Mouse (Mus musculus) mouse embryonic stem cell (cell line): Measurements from ENCODE around the gene Asgr1.

Experiments used
- in situ Hi-C, 2 experiments: fragments of 300-500 bp; cut with MboI; formaldehyde crosslinking; loops; 1 replicate in 1 of 2; 3 replicates in 1 of 2; pipeline ENCODE4 v1.14.3; 2019 to 2020; ENCODE audit warnings: low sequenced_read_pairs in 2 of 2, low pct_unique_long_range_greater_than_20kb in 1 of 2, mixed read lengths in 1 of 2; ENCODE audit not compliant: unreplicated experiment in 1 of 2

Asgr1 gene

DNA sequence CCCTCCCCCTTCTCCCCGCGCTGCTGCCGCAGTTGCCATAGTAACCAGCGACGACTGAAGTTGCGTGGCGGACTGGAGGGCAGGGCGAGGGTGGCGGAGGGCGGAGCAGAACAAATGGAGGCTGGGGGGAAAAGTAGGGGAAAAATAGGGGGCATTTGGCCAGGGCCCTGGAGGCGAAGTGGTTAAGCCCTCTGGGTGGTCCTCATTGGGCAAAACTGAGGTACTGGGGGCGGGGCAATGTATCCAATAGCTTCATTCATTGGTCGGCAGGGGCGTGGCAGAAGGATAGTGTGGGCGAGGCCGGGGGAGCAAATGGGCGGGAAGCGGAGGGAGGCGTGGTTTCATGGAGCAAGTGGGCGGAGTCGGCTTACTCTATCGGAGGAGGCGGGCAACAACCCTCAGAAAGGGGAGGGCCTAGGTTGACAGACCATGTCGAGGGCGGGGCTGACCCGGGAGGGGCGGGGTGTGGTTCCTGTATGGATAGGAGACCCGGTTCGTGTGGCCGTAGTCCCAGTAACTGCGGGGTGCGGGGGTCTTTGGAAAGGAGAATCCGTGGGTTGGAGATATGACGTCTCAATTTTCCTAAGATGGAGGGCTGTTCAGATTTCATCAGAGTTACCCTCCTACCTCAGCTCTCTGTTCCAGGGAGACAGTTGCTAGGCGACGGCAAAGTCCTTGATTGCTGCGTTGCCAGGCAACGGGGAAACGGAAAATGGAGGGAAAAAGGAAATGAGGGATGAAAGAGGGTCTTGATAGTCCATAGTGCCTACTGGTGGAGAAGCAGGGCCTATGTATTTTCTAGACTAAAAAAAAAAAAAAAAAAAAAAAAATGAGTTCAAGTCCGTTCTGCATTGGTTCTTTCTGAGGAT lies 32.4 kb upstream of the Asgr1 start:
- in situ Hi-C loops: no loop called here

DNA sequence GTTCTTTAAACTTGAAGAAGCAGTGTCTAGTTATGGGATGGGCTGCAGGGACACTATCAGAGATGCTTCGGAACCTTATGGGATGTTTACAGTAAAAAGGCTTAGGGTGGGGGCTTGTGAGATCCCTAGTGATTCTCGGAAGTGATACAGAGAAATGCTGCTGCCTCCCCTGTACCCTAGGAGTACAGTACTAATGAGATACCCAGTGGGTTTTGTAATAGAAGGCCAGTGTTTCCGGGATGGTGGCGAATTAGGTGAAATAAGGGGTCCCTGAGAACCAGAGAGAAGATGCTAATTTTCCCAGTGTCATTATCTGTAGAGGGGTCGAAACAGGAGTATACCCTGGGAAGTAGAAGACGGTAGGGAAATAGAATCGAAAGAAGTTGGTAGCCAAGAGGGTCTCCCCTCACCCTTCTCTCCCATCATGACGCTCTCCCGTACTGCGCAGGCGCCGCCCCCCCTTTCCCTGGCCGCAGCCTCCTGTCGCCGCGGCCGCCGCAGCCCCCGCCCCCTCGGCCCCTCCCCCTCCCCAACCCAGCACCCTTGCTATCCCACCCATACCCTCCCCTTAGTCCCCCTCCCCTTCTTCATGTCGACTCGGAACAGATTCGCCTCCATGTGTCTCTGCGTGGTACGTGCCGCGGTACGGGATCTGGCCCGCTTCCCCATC lies 30.3 kb upstream of the Asgr1 start:
- in situ Hi-C loops: no loop called here

DNA sequence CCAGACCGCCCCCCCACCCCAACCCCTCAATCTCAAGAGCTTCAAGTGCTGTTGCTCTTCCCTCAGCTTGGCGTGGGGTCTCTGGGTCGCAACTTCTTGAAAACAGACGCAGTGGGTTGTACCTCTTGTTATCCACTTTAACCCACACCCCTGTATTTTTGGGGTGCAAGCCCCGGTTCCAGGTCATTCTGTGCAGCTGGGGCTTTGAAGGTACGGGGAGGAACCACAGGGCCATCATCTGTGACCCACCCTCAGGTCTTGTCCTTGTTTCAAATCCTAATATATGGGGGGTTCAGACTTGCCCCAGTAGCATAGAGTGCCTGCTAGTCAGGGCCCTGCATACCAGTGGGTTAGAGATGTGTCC lies 29.8 kb upstream of the Asgr1 start:
- in situ Hi-C loops: no loop called here

DNA sequence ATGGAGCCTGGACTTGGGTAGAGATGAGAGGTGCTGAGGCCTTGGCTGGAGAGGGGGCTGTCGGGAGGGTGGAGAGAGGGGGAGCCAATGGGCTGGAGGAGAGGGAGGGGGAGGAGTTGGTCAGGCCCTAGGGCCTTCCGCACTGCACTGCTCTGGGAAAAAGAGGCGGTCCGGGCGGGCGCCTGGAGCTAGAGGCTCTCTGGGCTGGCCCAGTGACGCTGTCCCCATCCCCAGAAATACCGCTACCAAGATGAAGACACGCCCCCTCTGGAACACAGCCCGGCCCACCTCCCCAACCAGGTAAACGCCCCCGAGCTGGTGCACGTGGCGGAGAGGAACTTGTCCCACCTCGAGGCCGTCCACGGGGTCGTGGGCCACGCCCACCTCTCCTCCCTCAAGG lies 27.2 kb upstream of the Asgr1 start:
- in situ Hi-C loops: no loop called here

DNA sequence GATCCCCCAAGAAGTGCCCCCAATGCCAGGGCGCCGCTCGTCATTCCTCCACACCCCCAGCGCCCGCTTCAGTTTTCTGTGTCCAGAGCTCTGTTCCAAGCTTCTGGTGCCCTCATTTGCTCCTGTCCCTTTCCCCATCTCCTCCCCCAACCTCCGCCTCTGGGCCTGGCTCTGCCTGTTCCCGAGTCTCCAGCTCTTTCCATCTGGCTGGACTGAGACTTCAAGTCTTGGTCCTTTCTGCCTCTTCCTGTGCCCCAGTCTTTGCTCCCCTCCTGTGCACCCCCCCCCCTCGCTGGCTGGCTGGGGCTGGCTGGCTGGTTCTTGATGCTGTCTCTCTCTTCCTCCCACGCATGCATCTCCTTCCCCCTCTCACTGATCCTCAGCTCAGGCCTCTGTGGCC lies 26.5 kb upstream of the Asgr1 start:
- in situ Hi-C loops: no loop called here

DNA sequence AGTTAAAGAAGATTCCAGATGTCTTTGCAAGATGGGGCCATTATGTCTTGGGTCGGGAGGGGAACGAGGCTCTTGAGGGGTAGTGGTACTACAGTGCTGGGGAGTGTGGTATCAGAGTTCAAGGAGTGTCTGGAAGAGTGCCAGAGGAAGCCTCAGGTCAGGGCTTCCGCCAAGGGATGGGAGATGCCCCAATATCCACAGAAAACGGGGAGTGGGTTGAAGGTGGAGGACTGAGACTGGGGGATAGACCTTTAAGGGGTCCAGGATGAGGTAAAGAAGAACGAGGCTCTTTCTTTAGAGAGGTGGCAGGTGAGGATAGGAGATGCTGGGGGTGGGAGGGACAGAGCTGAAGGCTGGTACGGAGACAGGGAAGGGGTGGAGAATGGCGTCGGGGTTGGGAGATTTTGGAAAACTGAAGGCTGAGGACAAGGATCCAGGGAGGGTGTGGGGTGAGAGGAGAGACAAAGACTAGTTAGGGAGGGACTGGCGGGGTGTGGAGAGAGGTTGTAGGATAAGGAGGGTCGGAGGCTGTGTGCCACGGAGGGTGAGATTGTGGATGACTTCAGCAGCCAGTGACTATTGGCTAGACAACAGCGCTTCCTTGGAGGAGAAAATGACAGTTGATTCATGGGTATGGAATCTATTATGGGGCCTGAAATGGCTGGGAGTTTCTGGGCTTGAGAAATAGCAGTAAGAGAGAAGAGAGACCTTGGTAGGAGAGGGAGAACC lies 25.3 kb upstream of the Asgr1 start:
- in situ Hi-C loops: no loop called here

DNA sequence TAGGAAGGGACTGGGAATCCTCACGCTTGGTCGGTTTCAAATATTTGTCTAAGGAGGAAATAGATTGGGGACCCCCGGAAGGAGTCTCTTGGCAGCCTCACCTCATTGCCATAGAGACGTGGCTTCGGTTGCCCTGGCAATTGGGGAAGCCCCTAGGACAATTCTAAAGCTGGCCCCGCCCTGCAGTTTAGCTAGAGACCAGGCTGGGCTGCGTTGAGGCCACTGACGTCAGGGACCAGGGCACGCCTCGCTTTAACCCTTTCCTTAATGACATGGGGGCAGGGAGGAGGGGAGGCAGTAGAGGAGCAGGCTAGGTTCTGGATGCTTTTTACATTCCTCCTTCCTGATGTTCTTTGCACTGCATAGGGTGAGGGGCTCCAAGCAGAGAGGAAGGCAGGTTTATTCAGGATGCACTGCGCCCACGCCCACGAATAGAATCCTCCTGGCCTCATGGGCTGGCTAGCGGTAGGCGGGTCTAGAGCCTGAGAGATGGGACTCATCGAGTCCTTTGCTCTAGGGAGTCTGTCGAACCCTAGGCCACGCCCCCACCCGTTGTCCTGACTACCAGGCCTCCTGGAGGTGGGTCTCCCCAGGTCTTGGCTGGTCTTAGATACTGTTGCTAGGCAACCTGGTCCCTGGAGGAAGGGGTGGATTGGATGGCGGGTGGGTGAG lies 24.6 kb upstream of the Asgr1 start:
- in situ Hi-C loops: no loop called here

DNA sequence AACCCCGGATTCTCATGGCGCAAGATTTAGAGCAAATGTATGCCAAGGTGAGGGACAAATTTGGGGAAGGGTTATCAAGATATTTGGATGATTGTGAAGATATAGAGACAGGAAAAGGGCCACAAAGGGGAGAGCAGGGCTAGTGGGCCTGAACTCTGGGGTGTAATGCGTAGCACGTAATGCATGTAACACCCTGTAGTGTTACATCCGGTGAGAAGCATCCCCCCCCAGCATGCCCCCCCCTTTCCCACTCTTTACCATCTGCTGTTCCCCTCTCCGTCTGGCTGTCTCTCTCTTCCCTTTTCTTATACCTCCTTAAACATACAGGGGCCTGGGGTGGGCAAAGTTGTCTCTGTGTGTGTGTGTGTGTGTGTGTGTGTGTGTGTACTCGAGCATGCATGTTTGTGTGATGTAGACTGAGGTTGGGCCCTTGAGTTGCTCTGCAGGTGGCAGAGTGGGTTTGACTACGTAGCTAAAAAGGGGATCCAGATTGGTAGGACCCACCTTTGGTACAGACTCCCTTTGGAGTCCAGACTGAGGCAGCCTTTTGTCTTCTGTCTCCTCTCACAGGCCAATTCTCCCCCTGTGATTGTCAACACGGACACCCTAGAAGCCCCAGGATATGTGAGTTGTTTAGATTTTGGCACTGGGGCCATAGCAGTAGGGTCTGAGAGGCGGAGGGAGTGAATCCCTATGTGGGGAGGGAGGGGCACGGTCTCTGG lies 23.9 kb upstream of the Asgr1 start:
- in situ Hi-C loops: no loop called here

DNA sequence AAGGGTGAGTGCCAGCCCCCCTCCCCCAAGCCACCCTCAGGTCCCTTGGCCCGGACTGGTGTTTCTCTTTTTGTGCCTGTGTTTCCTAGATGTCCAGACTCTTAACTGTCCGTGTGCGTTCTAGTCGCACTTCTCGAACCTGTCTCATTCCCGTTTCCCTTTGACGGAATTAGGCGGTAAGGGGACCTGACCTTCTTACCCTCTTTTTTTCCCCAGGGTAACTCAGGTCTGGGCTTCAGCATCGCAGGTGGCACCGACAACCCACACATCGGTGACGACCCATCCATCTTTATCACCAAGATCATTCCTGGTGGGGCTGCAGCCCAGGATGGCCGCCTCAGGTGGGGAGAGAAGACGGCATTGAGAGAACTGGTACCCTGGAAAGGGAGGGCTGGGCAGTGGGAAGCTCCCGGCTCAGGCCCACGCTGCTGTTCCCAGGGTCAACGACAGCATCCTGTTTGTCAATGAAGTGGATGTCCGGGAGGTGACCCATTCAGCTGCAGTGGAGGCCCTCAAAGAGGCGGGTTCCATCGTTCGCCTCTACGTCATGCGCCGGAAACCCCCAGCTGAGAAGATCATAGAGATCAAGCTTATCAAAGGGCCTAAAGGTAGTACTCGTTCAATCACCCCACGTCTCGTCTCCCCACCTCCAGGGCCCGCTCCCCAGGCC lies 23.1 kb upstream of the Asgr1 start:
- in situ Hi-C loops: no loop called here

DNA sequence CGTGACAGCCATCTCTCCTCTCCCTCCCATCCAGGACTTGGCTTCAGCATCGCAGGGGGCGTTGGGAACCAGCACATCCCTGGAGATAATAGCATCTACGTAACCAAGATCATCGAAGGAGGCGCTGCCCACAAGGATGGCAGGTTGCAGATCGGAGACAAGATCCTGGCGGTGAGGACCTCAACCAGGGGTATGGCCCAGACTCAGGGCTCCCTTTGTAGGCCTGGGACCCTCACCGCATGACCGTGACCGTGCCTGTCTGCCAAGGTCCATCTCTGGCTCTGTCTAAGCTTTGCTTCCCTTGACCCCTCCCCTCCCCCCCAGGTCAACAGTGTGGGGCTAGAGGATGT lies 22.6 kb upstream of the Asgr1 start:
- in situ Hi-C loops: no loop called here

DNA sequence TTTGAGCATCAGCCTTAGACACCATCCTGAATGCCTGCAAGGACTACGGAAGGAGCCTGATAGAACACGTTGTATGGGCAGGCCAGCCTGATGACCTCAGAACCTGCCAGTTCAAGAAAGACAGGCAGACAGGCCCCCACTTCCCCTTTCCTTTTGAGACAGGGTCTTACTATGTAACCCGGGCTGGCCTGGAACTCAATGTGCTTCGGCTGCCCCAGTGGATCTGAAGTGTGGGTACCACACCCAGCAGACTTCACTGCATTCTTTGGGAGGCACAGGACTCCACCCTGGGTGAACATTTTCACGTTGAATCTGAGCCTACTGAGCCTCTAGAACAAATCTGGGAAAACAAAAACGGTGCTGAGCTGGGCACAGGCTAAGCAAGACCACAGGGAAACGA lies 15.7 kb upstream of the Asgr1 start:
- in situ Hi-C loops: no loop called here

DNA sequence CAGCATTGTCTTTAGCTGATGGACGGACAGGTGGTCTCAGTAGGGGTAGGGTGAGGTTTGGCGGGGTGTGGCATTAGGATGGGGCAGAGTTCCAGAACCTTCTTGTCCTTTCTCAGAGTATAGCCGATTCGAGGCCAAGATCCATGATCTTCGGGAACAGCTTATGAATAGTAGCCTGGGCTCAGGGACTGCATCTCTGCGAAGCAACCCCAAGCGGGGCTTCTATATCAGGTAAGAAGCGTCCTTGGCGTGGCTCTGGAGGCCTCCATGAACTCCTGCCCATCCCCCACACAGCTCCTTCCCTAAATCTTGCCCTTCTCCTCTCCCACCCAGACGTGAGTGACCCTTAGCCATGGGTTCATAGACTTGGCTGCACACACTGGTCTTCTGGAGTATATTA lies 14.3 kb upstream of the Asgr1 start:
- in situ Hi-C loops: no loop called here

DNA sequence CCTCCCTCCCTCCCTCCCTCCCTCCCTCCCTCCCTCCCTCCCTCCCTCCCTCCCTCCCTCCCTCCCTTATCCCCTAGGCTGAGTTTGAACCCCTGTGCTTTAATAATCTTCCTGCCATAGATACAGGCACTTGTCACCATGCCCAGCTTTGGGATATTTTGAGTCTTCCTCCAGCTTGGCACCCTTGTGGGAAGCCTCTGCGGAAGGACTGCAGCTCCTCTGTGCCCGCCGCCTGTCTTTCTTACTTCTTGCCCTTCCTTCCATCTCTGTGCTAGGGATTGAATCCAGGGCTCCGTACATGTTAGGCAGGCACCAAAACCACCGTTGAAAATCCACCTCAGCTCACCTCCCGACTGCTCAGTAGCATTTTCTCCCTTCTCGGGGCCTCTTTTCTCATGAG lies 13.7 kb upstream of the Asgr1 start:
- in situ Hi-C loops: no loop called here

DNA sequence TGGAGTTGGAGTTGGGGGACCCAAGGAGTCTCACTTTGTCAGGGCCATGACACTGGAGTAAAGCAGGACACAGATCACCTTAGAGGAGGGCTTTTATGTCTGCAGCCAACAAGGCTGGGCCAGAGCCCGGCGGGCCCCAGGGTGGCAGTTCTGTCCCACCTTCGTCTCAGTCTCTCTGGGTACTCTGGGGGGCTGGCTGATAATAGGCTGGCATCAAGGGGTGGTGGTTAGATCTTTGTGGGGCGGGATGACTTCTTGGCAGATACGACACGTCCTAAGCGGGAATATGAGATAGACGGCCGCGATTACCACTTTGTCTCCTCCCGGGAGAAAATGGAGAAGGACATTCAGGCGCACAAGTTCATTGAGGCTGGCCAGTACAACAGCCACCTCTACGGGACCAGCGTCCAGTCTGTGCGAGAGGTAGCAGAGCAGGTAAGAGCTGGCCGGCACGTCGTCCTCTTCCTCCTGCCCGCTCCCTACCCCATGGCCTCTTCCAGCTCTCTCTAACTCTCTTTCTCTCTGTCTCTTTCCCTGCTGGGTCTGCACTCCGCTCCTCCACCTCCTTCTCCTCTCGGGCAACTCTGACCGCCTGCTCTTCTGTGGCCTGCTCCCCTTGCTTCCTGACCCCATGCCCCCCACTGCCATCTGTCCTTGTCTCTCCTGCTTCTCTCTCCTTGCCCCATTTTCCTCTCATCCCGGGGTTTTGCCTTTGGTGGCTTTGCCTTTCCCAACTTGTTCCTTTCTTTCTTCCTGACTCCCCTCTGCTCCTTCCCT lies 11.4 kb upstream of the Asgr1 start:
- in situ Hi-C loops: no loop called here

DNA sequence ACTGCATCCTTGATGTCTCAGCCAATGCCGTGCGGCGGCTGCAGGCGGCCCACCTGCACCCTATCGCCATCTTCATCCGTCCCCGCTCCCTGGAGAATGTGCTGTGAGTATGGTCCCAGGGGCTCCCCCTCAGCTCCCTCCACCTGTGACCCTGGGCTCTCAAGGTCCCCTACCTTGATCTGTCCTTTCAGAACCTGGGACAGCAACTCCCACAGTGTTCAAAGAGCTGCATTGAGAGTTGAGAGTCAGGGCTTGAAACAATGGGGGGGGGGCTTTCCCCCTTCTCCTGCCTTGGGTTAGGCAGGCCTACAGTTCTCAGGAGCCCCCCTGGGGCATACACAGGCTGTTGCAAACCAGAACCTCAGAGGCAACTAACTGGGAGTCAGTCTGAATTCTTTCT lies 10.2 kb upstream of the Asgr1 start:
- in situ Hi-C loops: no loop called here

DNA sequence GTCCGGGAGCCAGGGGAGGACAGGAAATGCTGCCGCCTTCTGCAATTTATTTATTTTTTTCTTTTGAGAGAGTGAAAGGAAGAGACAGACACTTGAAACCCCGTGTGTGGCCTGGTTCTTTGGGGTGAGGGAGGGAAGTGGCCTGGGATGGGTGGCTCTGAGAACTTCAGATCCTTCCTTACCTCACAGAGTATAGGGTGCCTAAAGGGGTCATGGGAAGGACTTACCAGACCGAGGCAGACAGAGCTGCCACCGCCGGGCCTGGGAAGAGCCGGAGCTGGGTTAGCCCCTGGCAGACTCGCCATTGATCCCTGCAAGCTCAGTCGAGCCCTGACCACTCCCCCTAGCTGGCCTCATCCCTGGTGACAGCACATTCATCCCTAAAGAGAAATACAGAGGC lies 8.4 kb upstream of the Asgr1 start:
- in situ Hi-C loops: no loop called here

DNA sequence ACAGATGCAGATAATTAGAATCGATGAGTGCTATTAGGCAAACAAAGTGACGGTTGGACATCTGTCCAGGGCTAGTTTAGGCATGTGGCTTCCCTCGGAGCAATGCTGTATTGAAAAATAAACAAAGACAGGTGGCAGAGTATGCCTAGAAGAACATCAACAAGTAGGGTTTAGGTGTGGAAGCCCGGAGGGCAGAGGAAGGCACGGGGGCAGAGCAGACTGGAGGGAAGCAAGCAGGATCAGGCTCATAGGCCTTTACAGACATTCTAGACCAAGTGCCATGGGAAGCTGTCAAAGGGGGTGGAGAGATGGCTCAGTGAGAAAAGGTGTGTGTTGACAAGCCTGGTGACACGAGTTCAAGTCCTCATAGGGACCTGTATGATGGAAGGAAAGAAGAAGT lies 4.5 kb upstream of the Asgr1 start:
- in situ Hi-C loops: no loop called here
